Mouse (Mus musculus) thymus, adult 18-20 months (tissue): ENCODE data around the gene Zfp994.
A peak's percentile ranks its signal among the peaks of the same experiment; 100 is the strongest.
"Not testable (repeated sequence)": the region's sequence is repeated elsewhere in the genome, so short reads cannot be mapped to it uniquely, and the experiment has no call there.

Experiments used
- DNase-seq, 2 experiments: peaks; one replicate each; pipeline ENCODE4 v3.0.0; 2022; ENCODE audit warnings: mixed read lengths in 2 of 2

The Zfp994 gene

DNA sequence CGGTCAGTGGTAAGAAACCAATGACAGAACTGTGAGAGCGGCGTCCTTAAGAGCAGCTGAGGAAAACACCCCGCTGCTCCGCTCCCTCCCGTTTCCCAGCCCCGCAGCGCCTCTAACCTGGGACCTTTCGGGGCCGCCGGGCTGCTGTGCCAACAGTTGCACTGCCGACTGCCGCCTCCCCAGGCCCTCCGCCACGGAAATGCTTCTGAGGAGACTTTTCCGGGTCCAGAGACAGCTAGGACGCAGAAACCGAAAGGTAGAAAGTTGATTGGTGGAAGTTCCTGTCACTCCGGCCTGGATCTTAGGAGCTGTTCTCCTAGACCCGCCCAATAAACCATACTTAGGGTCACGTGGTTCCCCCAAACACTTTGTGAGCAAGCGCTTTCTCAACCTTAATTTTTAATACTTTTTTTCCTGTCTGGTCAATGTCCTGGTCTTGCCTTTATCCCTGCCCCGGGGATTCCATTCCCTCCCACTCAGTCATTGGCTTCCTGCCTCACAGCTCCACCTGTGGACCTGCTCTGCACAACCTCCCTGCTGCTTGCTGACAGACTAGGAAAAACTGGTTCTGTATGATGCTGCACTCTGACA lies at the start of gene Zfp994:
TSS of gene Zfp994 (minus strand) at position 195 of the 591 bp plus-strand sequence.
- DNase-seq, result peak; percentile 80 to 92

DNA sequence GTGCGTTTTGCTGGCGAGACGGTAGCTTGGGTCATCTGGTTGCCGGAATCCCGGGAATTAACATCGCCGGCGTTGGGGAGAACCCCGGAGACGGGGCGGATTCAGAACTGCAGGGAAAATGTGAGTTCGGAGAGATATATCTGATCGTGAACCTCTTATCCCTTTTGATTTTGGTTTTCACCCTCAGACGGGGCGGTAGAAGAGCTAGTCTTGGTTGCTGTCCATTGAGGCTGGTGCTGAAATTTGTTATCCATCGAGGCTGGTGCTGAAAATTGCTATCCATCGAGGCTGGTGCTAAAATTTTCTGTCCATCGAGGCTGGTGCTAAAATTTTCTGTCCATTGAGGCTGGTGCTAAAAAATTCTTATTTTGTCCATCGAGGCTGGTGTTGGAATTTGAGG lies 5.3 kb upstream of the Zfp994 start:
- DNase-seq, result not testable (repeated sequence)

DNA sequence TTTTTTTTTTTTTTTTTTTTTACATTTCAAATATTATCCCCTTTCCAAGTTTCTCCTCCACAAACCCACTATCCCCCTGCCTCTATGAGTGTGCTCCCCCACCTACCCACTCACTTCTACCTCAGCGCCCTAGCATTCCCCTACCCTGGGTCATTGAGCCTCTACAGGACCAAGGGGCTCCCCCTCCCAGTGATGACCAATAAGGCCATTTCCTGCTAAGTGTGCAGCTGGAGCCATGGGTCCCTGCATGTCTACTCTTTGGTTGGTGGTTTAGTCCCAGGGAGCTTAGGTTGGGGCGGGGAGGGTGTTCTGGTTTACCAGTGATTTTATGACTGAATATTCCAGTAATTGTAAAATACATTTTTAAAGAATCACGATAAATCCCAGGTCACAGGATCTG lies 401 bp downstream of the Zfp994 start:
- DNase-seq, result peak in 1 of 2 experiments; percentile 6

DNA sequence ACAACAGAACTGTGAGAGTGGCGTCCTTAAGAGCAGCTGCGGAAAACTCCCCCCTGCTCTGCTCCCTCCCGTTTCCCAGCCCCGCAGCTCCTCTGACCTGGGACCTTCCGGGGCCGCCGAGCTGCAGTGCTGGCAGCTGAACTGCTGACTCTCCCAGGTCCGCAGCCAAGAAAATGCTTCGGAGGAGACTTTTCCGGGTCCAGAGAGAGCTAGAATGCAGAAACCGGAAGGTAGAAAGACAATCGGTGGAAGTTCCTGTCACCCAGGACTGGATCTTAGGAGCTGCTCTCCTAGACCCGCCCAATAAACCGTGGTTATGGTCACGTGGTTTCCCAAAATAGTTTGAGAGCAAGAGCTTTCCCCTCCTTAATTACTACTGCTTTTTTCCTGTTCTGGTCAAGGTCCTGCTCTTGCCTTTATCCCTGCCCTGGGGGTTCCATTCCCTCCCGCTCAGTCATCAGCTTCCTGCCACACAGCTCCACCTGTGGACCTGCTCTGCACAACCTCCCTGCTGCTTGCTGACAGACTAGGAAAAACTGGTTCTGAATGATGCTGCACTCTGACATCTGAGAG lies 59.6 kb downstream of the Zfp994 start, which contains the start of gene Zfp947:
TSS of gene Zfp947 (minus strand) at position 469 of the 573 bp plus-strand sequence.
- DNase-seq, result peak in 1 of 2 experiments; percentile 4

DNA sequence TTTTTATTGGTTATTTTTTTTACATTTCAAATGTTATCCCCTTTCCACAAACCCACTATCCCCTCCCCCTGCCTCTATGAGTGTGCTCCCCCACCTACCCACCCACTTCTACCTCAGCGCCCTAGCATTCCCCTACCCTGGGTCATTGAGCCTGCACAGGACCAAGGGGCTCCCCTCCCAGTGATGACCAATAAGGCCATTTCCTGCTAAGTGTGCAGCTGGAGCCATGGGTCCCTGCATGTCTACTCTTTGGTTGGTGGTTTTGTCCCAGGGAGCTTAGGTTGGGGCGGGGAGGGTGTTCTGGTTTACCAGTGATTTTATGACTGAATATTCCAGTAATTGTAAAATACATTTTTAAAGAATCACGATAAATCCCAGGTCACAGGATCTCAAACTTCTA lies 60.1 kb downstream of the Zfp994 start:
- DNase-seq, result not testable (repeated sequence)

DNA sequence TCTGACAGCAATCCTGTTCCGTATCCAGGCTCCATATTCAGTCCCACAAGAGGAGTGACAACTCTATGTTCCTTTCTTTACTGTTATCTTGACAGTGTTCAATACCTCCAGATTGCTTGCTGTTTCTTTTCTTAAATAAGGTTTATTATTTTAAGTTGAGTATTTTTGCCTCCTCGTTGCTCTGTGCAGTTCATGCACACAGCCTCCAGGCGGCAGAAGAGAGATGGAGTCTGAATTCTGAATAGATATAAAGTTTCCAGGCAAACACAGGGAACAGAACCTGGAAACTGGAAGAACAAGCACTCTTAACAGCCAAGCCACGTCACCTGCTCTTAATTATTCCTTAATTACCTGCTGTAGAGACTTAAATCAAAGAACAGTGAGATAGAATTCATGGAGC lies 71.5 kb downstream of the Zfp994 start:
- not testable (repeated sequence) for DNase-seq
